Comparison of ENCODE assay signal across 8 mouse cellular contexts in genomic region chr7:25251822-25252221, GRCm38 (mm10). TPM values are rescaled to one million over a fixed set of nuclear protein-coding genes. Genes with fewer than 3 reads are reported as not detected.
DNase-seq lines count a peak whose midpoint lies in the region; ATAC-seq and TF ChIP-seq lines count a peak whose summit lies in the region.

No protein-coding gene starts in this region.

- peak overlapping the region; percentile 99 for H3K4me2 ChIP-seq in lung, embryonic 14.5 days
- peak overlapping the region; percentile 85 for H3K4me2 ChIP-seq in forebrain, embryonic 12.5 days
- H3K4me2 ChIP-seq in intestine, embryonic 15.5 days (replicated peaks): peak overlapping the region; percentile 90
- peak overlapping the region; percentile 99 for H3K4me2 ChIP-seq in neural tube, embryonic 14.5 days (ENCODE audit: low read depth, low read length)

- H3K4me3 ChIP-seq in lung, embryonic 14.5 days (ENCODE audit: low read depth, low read length): peak overlapping the region; percentile 98
- peak overlapping the region; percentile 75 for H3K4me3 ChIP-seq in forebrain, embryonic 12.5 days (replicated peaks)
- peak overlapping the region; percentile 74 for H3K4me3 ChIP-seq in intestine, embryonic 15.5 days (replicated peaks)
- H3K4me3 ChIP-seq in neural tube, embryonic 14.5 days (ENCODE audit: low read depth, low read length): peak overlapping the region; percentile 71

- DNase-seq in lung, embryonic 14.5 days: no peak
- DNase-seq in lung, postnatal 14 days: no peak
- DNase-seq in embryo, embryonic 10.5 days (ENCODE audit: low spot score): no peak
- no peak for DNase-seq in gastrocnemius, postnatal 10 days

- H3K27me3 ChIP-seq in lung, embryonic 14.5 days (ENCODE audit: insufficient read depth, low read length): no peaks in the 10 kb centered on the region
- no peaks in the 10 kb centered on the region for H3K27me3 ChIP-seq in forebrain, embryonic 12.5 days
- no peaks in the 10 kb centered on the region for H3K27me3 ChIP-seq in intestine, embryonic 15.5 days (replicated peaks)
- H3K27me3 ChIP-seq in neural tube, embryonic 14.5 days (ENCODE audit: control insufficient read depth, insufficient read depth, low read length): no peaks in the 10 kb centered on the region

- peaks cover 11% of the 10 kb centered on the region; the same call in 1 of the 2 replicates for H3K4me1 ChIP-seq in lung, embryonic 14.5 days (ENCODE audit: insufficient read depth)
- H3K4me1 ChIP-seq in forebrain, embryonic 12.5 days: peaks cover 38% of the 10 kb centered on the region
- peaks cover 27% of the 10 kb centered on the region for H3K4me1 ChIP-seq in intestine, embryonic 15.5 days (replicated peaks)
- H3K4me1 ChIP-seq in neural tube, embryonic 14.5 days (ENCODE audit: control insufficient read depth, insufficient read depth, low read length): peaks cover 15% of the 10 kb centered on the region

- 18% methylated on average over 8 of the region's 8 CpGs for WGBS in lung, embryonic 14.5 days
- 19% methylated on average over 8 of the region's 8 CpGs for WGBS in forebrain, embryonic 12.5 days
- WGBS in intestine, embryonic 15.5 days: 22% methylated on average over 8 of the region's 8 CpGs
- 9% methylated on average over 8 of the region's 8 CpGs for WGBS in neural tube, embryonic 14.5 days

- H3K27ac ChIP-seq in lung, embryonic 14.5 days (ENCODE audit: low read depth): peak overlapping the region; percentile 99
- H3K27ac ChIP-seq in forebrain, embryonic 12.5 days: peak overlapping the region; percentile 96
- peak overlapping the region; percentile 98 for H3K27ac ChIP-seq in intestine, embryonic 15.5 days
- peak overlapping the region; percentile 70 for H3K27ac ChIP-seq in neural tube, embryonic 14.5 days (ENCODE audit: low read depth, low read length)

- no peak for TF ChIP-seq CTCF in lung, embryonic 14.5 days (IDR thresholded peaks at IDR 0.05; ENCODE audit: low read depth)

- H3K36me3 ChIP-seq in lung, embryonic 14.5 days (ENCODE audit: insufficient read depth): no peaks in the 10 kb centered on the region
- H3K36me3 ChIP-seq in forebrain, embryonic 12.5 days (replicated peaks): no peaks in the 10 kb centered on the region
- no peaks in the 10 kb centered on the region for H3K36me3 ChIP-seq in intestine, embryonic 15.5 days
- H3K36me3 ChIP-seq in neural tube, embryonic 14.5 days (ENCODE audit: control insufficient read depth, insufficient read depth, low read length): no peaks in the 10 kb centered on the region

- peak overlapping the region; percentile 95 for H3K9ac ChIP-seq in lung, embryonic 14.5 days
- peak overlapping the region; percentile 91 for H3K9ac ChIP-seq in forebrain, embryonic 12.5 days
- H3K9ac ChIP-seq in intestine, embryonic 15.5 days: peak overlapping the region; percentile 45
- peak overlapping the region; percentile 48 for H3K9ac ChIP-seq in neural tube, embryonic 14.5 days (replicated peaks; ENCODE audit: low read depth, low read length)

- no peak for ATAC-seq in lung, embryonic 14.5 days (ENCODE audit: insufficient read depth)
- no peak for ATAC-seq in forebrain, embryonic 12.5 days (ENCODE audit: low FRiP score)
- no peak for ATAC-seq in intestine, embryonic 15.5 days
- ATAC-seq in neural tube, embryonic 14.5 days (ENCODE audit: low read depth): no peak
- ATAC-seq in frontal cortex, adult (ENCODE audit: low TSS enrichment): no peak

- H3K9me3 ChIP-seq in lung, embryonic 14.5 days (ENCODE audit: low read depth, low read length): no peaks in the 10 kb centered on the region
- H3K9me3 ChIP-seq in forebrain, embryonic 12.5 days: no peaks in the 10 kb centered on the region
- H3K9me3 ChIP-seq in intestine, embryonic 15.5 days: no peaks in the 10 kb centered on the region
- H3K9me3 ChIP-seq in neural tube, embryonic 14.5 days (ENCODE audit: control insufficient read depth, low read length): no peaks in the 10 kb centered on the region

RNA-seq across cellular contexts. Expression of gene Erf, which starts 1.3 kb away (rescaled TPM):
- 24.5 and 26.6 TPM in 2 replicates for polyA plus RNA-seq in lung, embryonic 14.5 days (2014; fragmentation: Nextera tagmentation; extraction: Ambion mirVana)
- 10.3 and 13.0 TPM in 2 replicates for polyA plus RNA-seq in forebrain, embryonic 12.5 days (2016; fragmentation: Nextera tagmentation; extraction: Ambion mirVana)
- 14.8 TPM in 2 replicates for polyA plus RNA-seq in intestine, embryonic 15.5 days (2015; fragmentation: Nextera tagmentation; extraction: Ambion mirVana)
- 4.5 and 4.8 TPM in 2 replicates for polyA plus RNA-seq in neural tube, embryonic 14.5 days (2014; fragmentation: Nextera tagmentation; extraction: Ambion mirVana)
- 10 to 100 TPM; 14.9 to 18.4 TPM for total RNA-seq in gastrocnemius, postnatal 10 days (2021)

RNA-seq across cellular contexts. Expression of gene Gsk3a, which starts 14.2 kb away (rescaled TPM):
- 14.6 and 14.9 TPM in 2 replicates for polyA plus RNA-seq in lung, embryonic 14.5 days (2014; fragmentation: Nextera tagmentation; extraction: Ambion mirVana)
- polyA plus RNA-seq in forebrain, embryonic 12.5 days (2016; fragmentation: Nextera tagmentation; extraction: Ambion mirVana): 15.9 and 17.5 TPM in 2 replicates
- 8.0 and 10.3 TPM in 2 replicates for polyA plus RNA-seq in intestine, embryonic 15.5 days (2015; fragmentation: Nextera tagmentation; extraction: Ambion mirVana)
- 21.5 and 25.1 TPM in 2 replicates for polyA plus RNA-seq in neural tube, embryonic 14.5 days (2014; fragmentation: Nextera tagmentation; extraction: Ambion mirVana)
- 10 to 100 TPM; 51.1 to 60.2 TPM for total RNA-seq in gastrocnemius, postnatal 10 days (2021)

RNA-seq across cellular contexts. Expression of gene Cic, which starts 15.7 kb away (rescaled TPM):
- polyA plus RNA-seq in lung, embryonic 14.5 days (2014; fragmentation: Nextera tagmentation; extraction: Ambion mirVana): 31.1 and 39.1 TPM in 2 replicates
- 40.8 and 46.9 TPM in 2 replicates for polyA plus RNA-seq in forebrain, embryonic 12.5 days (2016; fragmentation: Nextera tagmentation; extraction: Ambion mirVana)
- 26.1 and 26.6 TPM in 2 replicates for polyA plus RNA-seq in intestine, embryonic 15.5 days (2015; fragmentation: Nextera tagmentation; extraction: Ambion mirVana)
- polyA plus RNA-seq in neural tube, embryonic 14.5 days (2014; fragmentation: Nextera tagmentation; extraction: Ambion mirVana): 43.3 and 46.6 TPM in 2 replicates
- total RNA-seq in gastrocnemius, postnatal 10 days (2021): 10 to 100 TPM; 65.7 to 73.4 TPM

RNA-seq across cellular contexts. Expression of gene Zfp526, which starts 30.6 kb away (rescaled TPM):
- polyA plus RNA-seq in lung, embryonic 14.5 days (2014; fragmentation: Nextera tagmentation; extraction: Ambion mirVana): 3.5 and 3.8 TPM in 2 replicates
- 2.7 TPM in 2 replicates for polyA plus RNA-seq in forebrain, embryonic 12.5 days (2016; fragmentation: Nextera tagmentation; extraction: Ambion mirVana)
- polyA plus RNA-seq in intestine, embryonic 15.5 days (2015; fragmentation: Nextera tagmentation; extraction: Ambion mirVana): 2.6 and 2.8 TPM in 2 replicates
- 1.7 and 2.8 TPM in 2 replicates for polyA plus RNA-seq in neural tube, embryonic 14.5 days (2014; fragmentation: Nextera tagmentation; extraction: Ambion mirVana)
- 1 to 10 TPM; 6.2 to 8.5 TPM for total RNA-seq in gastrocnemius, postnatal 10 days (2021)

RNA-seq across cellular contexts. Expression of gene Dedd2, which starts 31.4 kb away (rescaled TPM):
- 5.2 and 6.7 TPM in 2 replicates for polyA plus RNA-seq in lung, embryonic 14.5 days (2014; fragmentation: Nextera tagmentation; extraction: Ambion mirVana)
- polyA plus RNA-seq in forebrain, embryonic 12.5 days (2016; fragmentation: Nextera tagmentation; extraction: Ambion mirVana): 11.2 and 12.3 TPM in 2 replicates
- polyA plus RNA-seq in intestine, embryonic 15.5 days (2015; fragmentation: Nextera tagmentation; extraction: Ambion mirVana): 13.2 and 13.5 TPM in 2 replicates
- polyA plus RNA-seq in neural tube, embryonic 14.5 days (2014; fragmentation: Nextera tagmentation; extraction: Ambion mirVana): 14.9 and 15.3 TPM in 2 replicates
- 1 to 10 TPM; 6.3 to 7.4 TPM for total RNA-seq in gastrocnemius, postnatal 10 days (2021)

Comparison
In these comparisons a context has a peak if more than half of its experiments do, and no peak if none do; other contexts are left out.
1. H3K9ac ChIP-seq: peak in every context shown above with its lines; median percentile 95 in lung, embryonic 14.5 days; 91 in forebrain, embryonic 12.5 days; 48 in neural tube, embryonic 14.5 days; 45 in intestine, embryonic 15.5 days.